Mouse (Mus musculus) embryo, embryonic 11 days (tissue): Measurements from ENCODE around the gene 4930562C15Rik.

Experiments
- DNase-seq: peaks from one replicate; pipeline ENCODE4 v3.0.0-alpha.2; 2015

The 4930562C15Rik gene

GRCm38 (mm10) chr16:4862863-4863483 is 27.8 kb downstream of the 4930562C15Rik start:
- peak; percentile 72 for DNase-seq

- DNase-seq = no peak
Measured at GRCm38 (mm10) chr16:4863742-4864141, 28.5 kb downstream of the 4930562C15Rik start.

- no peak for DNase-seq
Measured at GRCm38 (mm10) chr16:4866101-4866695, 31.0 kb downstream of the 4930562C15Rik start.

GRCm38 (mm10) chr16:4870490-4870889 is 35.3 kb downstream of the 4930562C15Rik start:
- no peak for DNase-seq

- no peak for DNase-seq
Measured at GRCm38 (mm10) chr16:4871926-4872325, 36.7 kb downstream of the 4930562C15Rik start.

- no peak for DNase-seq
Measured at GRCm38 (mm10) chr16:4875198-4876032, 40.2 kb downstream of the 4930562C15Rik start.

GRCm38 (mm10) chr16:4876033-4876680 is 40.9 kb downstream of the 4930562C15Rik start:
- DNase-seq = no peak

GRCm38 (mm10) chr16:4877195-4877594 is 42.0 kb downstream of the 4930562C15Rik start:
- no peak for DNase-seq

- DNase-seq = no peak
Measured at GRCm38 (mm10) chr16:4877701-4878100, 42.5 kb downstream of the 4930562C15Rik start.

- no peak for DNase-seq
Measured at GRCm38 (mm10) chr16:4878192-4878885, 43.1 kb downstream of the 4930562C15Rik start.

GRCm38 (mm10) chr16:4879101-4879707 is 44.0 kb downstream of the 4930562C15Rik start:
- DNase-seq = peak; percentile 59

- DNase-seq = peak; percentile 93
Measured at GRCm38 (mm10) chr16:4879708-4880124, 44.5 kb downstream of the 4930562C15Rik start.

- peak; percentile 100 for DNase-seq
Measured at GRCm38 (mm10) chr16:4880136-4880825, 45.1 kb downstream of the 4930562C15Rik start, which contains the start of gene Ubald1. Gene Ubald1 (minus strand): TSS chr16:4880315.

- no peak for DNase-seq
Measured at GRCm38 (mm10) chr16:4881400-4882351, 46.5 kb downstream of the 4930562C15Rik start.

- DNase-seq = no peak
Measured at GRCm38 (mm10) chr16:4884930-4885329, 49.7 kb downstream of the 4930562C15Rik start.

- DNase-seq = peak; percentile 95
Measured at GRCm38 (mm10) chr16:4885760-4886689, 50.8 kb downstream of the 4930562C15Rik start, which contains the start of gene Mgrn1. Gene Mgrn1 (plus strand): TSS chr16:4886249.

- no peak for DNase-seq
Measured at GRCm38 (mm10) chr16:4886690-4887020, 51.4 kb downstream of the 4930562C15Rik start.

GRCm38 (mm10) chr16:4890201-4890709 is 55.0 kb downstream of the 4930562C15Rik start:
- DNase-seq = no peak

GRCm38 (mm10) chr16:4892171-4892570 is 57.0 kb downstream of the 4930562C15Rik start:
- no peak for DNase-seq
